Comparison of ENCODE assay signal across 23 mouse cellular contexts in genomic region chr16:37803387-37803950, GRCm38 (mm10). TPM values are rescaled to one million over a fixed set of nuclear protein-coding genes. Genes with fewer than 3 reads are reported as not detected.
DNase-seq lines count a peak whose midpoint lies in the region; TF ChIP-seq lines count a peak whose summit lies in the region.
"Had no signal": no experiment of that assay in that cellular context is flagged by ENCODE, and none has a peak within 500 bp of the region (broad histone marks: within the 10 kb centered on the region; RNA-seq: fewer than 3 reads in every experiment).

No protein-coding gene starts in this region.

- DNase-seq in cerebellum, postnatal 10 days: peak; percentile 50 to 63
- DNase-seq in cerebellum, adult 11 months: no peak
- DNase-seq in heart, adult 11 months: peak; percentile 90
- no peak for DNase-seq in heart, adult 9 months (ENCODE audit: low spot score in 2 of 2)
- no peak for DNase-seq in layer of hippocampus, adult 2 months (ENCODE audit: low spot score in 2 of 2)
- DNase-seq in layer of hippocampus, postnatal 10 days (ENCODE audit: low spot score in 2 of 2): no peak
- DNase-seq in frontal cortex, postnatal 25 days (ENCODE audit: low spot score in 2 of 2): no peak
- DNase-seq: adrenal gland, postnatal 10 days; adrenal gland, postnatal 36 days; B cell, adult 2 months; cerebellum, adult 18-20 months; cerebellum, adult 9-11 months; forebrain, postnatal 0 days; heart, adult 18-20 months; heart, postnatal 4 days; kidney, adult 2 months had no signal

- no peak for TF ChIP-seq CTCF in layer of hippocampus, adult 2 months (conservative IDR thresholded peaks at IDR 0.05)

- peak overlapping the region; percentile 39; the same call in 1 of the 2 replicates for H3K27ac ChIP-seq in layer of hippocampus, adult 2 months
- H3K27ac ChIP-seq: embryonic facial prominence, embryonic 12.5 days; embryonic facial prominence, embryonic 15.5 days; heart, embryonic 10.5 days; heart, embryonic 13.5 days had no signal

- no peak overlapping the region for H3K4me3 ChIP-seq in layer of hippocampus, adult 2 months
- H3K4me3 ChIP-seq: embryonic facial prominence, embryonic 12.5 days; embryonic facial prominence, embryonic 15.5 days; heart, embryonic 10.5 days; heart, embryonic 13.5 days had no signal

RNA-seq across cellular contexts. Expression of gene Fstl1, which starts 26.8 kb away (rescaled TPM):
- total RNA-seq in layer of hippocampus, adult 2 months (2021): 10 to 100 TPM; 34.5 to 41.8 TPM
- total RNA-seq in layer of hippocampus, postnatal 10 days (2021): 10 to 100 TPM; 74.6 to 75.2 TPM

RNA-seq across cellular contexts. Expression of gene Gm36028, which starts 57.5 kb away (rescaled TPM):
- not detected for total RNA-seq in layer of hippocampus, adult 2 months (2021)
- total RNA-seq in layer of hippocampus, postnatal 10 days (2021): not detected
- total RNA-seq: CH12.LX; forebrain, postnatal 0 days; gastrocnemius, adult 8-10 months; gastrocnemius, postnatal 4 days had no signal

Comparison
In these comparisons a context has a peak if more than half of its experiments do, and no peak if none do; other contexts are left out.
1. DNase-seq: peak in cerebellum, postnatal 10 days (2 of 2) and heart, adult 11 months (single experiment); none in cerebellum, adult 11 months (single experiment), heart, adult 9 months (0 of 2), layer of hippocampus, adult 2 months (0 of 2), layer of hippocampus, postnatal 10 days (0 of 2) and frontal cortex, postnatal 25 days (0 of 2).